Mouse (Mus musculus) frontal cortex, postnatal 36 days (tissue): ENCODE measurements at regions not wholly inside any gene's neighbourhood (a gene's known extent, or its start where the extent isn't known, plus 50 kb on each side); places are given as distances from the start of the nearest gene placed in this dataset.

Experiments
- DNase-seq, 2 experiments: peaks; one replicate each; pipeline ENCODE4 v3.0.0; 2022; ENCODE audit warnings: low spot score in 2 of 2

- no peak for DNase-seq
These were observed 972.4 kb upstream of the Ctnnd2 start for GRCm38 (mm10) chr15:29199988-29200387.

- peak; percentile 8 to 22 for DNase-seq
These were observed 948.7 kb upstream of the Ctnnd2 start for GRCm38 (mm10) chr15:29223667-29224066.

GRCm38 (mm10) chr15:29226889-29227288 is 945.5 kb upstream of the Ctnnd2 start:
- DNase-seq = no peak

GRCm38 (mm10) chr15:29234635-29235034 is 937.8 kb upstream of the Ctnnd2 start:
- no peak for DNase-seq

GRCm38 (mm10) chr15:29255152-29255551 is 917.2 kb upstream of the Ctnnd2 start:
- peak; percentile 21 to 54 for DNase-seq

- peak in 1 of 2 experiments; percentile 11 for DNase-seq
These were observed 905.6 kb upstream of the Ctnnd2 start for GRCm38 (mm10) chr15:29266767-29267166.

GRCm38 (mm10) chr15:29296454-29296853 is 875.9 kb upstream of the Ctnnd2 start:
- no peak for DNase-seq
